Mouse (Mus musculus): ENCODE measurements around the gene Gm6588. TPM values are rescaled to one million over a fixed set of nuclear protein-coding genes. Genes with fewer than 3 reads are reported as not detected.
"Not testable (repeated sequence)": the region's sequence is repeated elsewhere in the genome, so short reads cannot be mapped to it uniquely, and the experiment has no call there.

Gm6588 gene
- not detected in 2 replicates for polyA plus RNA-seq (2015; fragmentation: Nextera tagmentation; extraction: Ambion mirVana)

GRCm38 (mm10) chr5:112448747-112449440 is at the start of gene Gm6588:
Gene Gm6588 (plus strand): TSS chr5:112449426.
- DNase-seq (ENCODE audit: low spot score) = no peak

- no peak for DNase-seq (ENCODE audit: low spot score)
Measured at GRCm38 (mm10) chr5:112402437-112402836, 46.8 kb upstream of the Gm6588 start.

GRCm38 (mm10) chr5:112406017-112406416 is 43.2 kb upstream of the Gm6588 start:
- no peak for DNase-seq (ENCODE audit: low spot score)

- no peak for DNase-seq (ENCODE audit: low spot score)
Measured at GRCm38 (mm10) chr5:112409274-112409673, 40.0 kb upstream of the Gm6588 start.

GRCm38 (mm10) chr5:112411072-112411471 is 38.2 kb upstream of the Gm6588 start:
- no peak for DNase-seq (ENCODE audit: low spot score)

- no peak for DNase-seq (ENCODE audit: low spot score)
Measured at GRCm38 (mm10) chr5:112411514-112412335, 37.5 kb upstream of the Gm6588 start.

- DNase-seq (ENCODE audit: low spot score) = not testable (repeated sequence)
Measured at GRCm38 (mm10) chr5:112412781-112413180, 36.4 kb upstream of the Gm6588 start.

- no peak for DNase-seq (ENCODE audit: low spot score)
Measured at GRCm38 (mm10) chr5:112416673-112417072, 32.6 kb upstream of the Gm6588 start.

- no peak for DNase-seq (ENCODE audit: low spot score)
Measured at GRCm38 (mm10) chr5:112418023-112418422, 31.2 kb upstream of the Gm6588 start.

- DNase-seq (ENCODE audit: low spot score) = no peak
Measured at GRCm38 (mm10) chr5:112419535-112419934, 29.7 kb upstream of the Gm6588 start.

GRCm38 (mm10) chr5:112426635-112427034 is 22.6 kb upstream of the Gm6588 start:
- DNase-seq (ENCODE audit: low spot score) = no peak

- peak; percentile 50 for DNase-seq (ENCODE audit: low spot score)
Measured at GRCm38 (mm10) chr5:112427283-112427682, 21.9 kb upstream of the Gm6588 start.

- DNase-seq (ENCODE audit: low spot score) = peak; percentile 56
Measured at GRCm38 (mm10) chr5:112428944-112429343, 20.3 kb upstream of the Gm6588 start.

GRCm38 (mm10) chr5:112431120-112431775 is 18.0 kb upstream of the Gm6588 start:
- peak; percentile 16 for DNase-seq (ENCODE audit: low spot score)

GRCm38 (mm10) chr5:112432033-112432432 is 17.2 kb upstream of the Gm6588 start:
- no peak for DNase-seq (ENCODE audit: low spot score)

GRCm38 (mm10) chr5:112433004-112433403 is 16.2 kb upstream of the Gm6588 start:
- peak; percentile 73 for DNase-seq (ENCODE audit: low spot score)

- DNase-seq (ENCODE audit: low spot score) = no peak
Measured at GRCm38 (mm10) chr5:112438535-112438934, 10.7 kb upstream of the Gm6588 start.

GRCm38 (mm10) chr5:112453088-112453487 is 3.9 kb downstream of the Gm6588 start:
- no peak for DNase-seq (ENCODE audit: low spot score)

GRCm38 (mm10) chr5:112454966-112455555 is 5.8 kb downstream of the Gm6588 start:
- DNase-seq (ENCODE audit: low spot score) = no peak

- no peak for DNase-seq (ENCODE audit: low spot score)
Measured at GRCm38 (mm10) chr5:112459903-112460302, 10.7 kb downstream of the Gm6588 start.

- DNase-seq (ENCODE audit: low spot score) = no peak
Measured at GRCm38 (mm10) chr5:112466331-112466730, 17.1 kb downstream of the Gm6588 start.
